Mouse (Mus musculus) G1E (cell line): Measurements from ENCODE around the gene Itgal. TPM values are rescaled to one million over a fixed set of nuclear protein-coding genes. Genes with fewer than 3 reads are reported as not detected.
"Not testable (repeated sequence)": the region's sequence is repeated elsewhere in the genome, so short reads cannot be mapped to it uniquely, and the experiment has no call there.

Experiments
- ATAC-seq: 2 replicates; pipeline ENCODE4 v1.8.0; 2016; ENCODE audit warnings: mild to moderate bottlenecking; ENCODE audit not compliant: insufficient number of reproducible peaks, poor library complexity, low FRiP score, severe bottlenecking; ENCODE audit errors: extremely low read depth
- DNase-seq: peaks from one replicate; pipeline ENCODE4 v3.0.0; 2012; ENCODE audit warnings: low spot score
- H3K27me3 ChIP-seq: 2 replicates; pipeline ENCODE4 v1.6.1; 2012; ENCODE audit warnings: mild to moderate bottlenecking, low read length, inconsistent platforms; ENCODE audit not compliant: insufficient read depth
- H3K36me3 ChIP-seq: replicated peaks from 2 replicates; pipeline ENCODE3; 2012; ENCODE audit warnings: mild to moderate bottlenecking, inconsistent platforms
- H3K4me1 ChIP-seq: 2 replicates; pipeline ENCODE4 v1.6.1; 2012; ENCODE audit warnings: low read depth, low read length, inconsistent platforms, mixed read lengths; ENCODE audit not compliant: insufficient read depth
- H3K4me3 ChIP-seq: 2 replicates; pipeline ENCODE4 v1.5.1; 2012; ENCODE audit warnings: low read depth, mild to moderate bottlenecking, inconsistent platforms, low read length, moderate library complexity, mixed read lengths
- H3K9me3 ChIP-seq: replicated peaks from 2 replicates; pipeline ENCODE4 v1.6.1; 2012; ENCODE audit warnings: inconsistent platforms
- CTCF ChIP-seq: IDR thresholded peaks from 2 replicates; pipeline ENCODE4 v1.5.1; 2012; ENCODE audit warnings: low read depth, low read length, inconsistent platforms, mixed read lengths
- GATA1 ChIP-seq: IDR thresholded peaks from 2 replicates; pipeline ENCODE4 v1.6.1; 2012; ENCODE audit warnings: borderline replicate concordance, low read length, inconsistent platforms, mixed read lengths
- GATA2 ChIP-seq: IDR thresholded peaks from 2 replicates; pipeline ENCODE4 v1.6.1; 2012; ENCODE audit warnings: low read depth, low read length, inconsistent platforms, borderline replicate concordance
- POLR2AphosphoS5 ChIP-seq: IDR thresholded peaks from 2 replicates; pipeline ENCODE4 v1.6.1; 2012; ENCODE audit warnings: low read depth, low read length, inconsistent platforms; ENCODE audit not compliant: insufficient replicate concordance
- TAL1 ChIP-seq: conservative IDR thresholded peaks from 2 replicates; pipeline ENCODE4 v1.6.1; 2012; ENCODE audit warnings: low read depth, low read length, inconsistent platforms, mixed read lengths
- polyA plus RNA-seq: library from polyadenylated mRNA; stranded (reverse); fragments of >175 nt; gene quantifications from 2 replicates; pipeline ENCODE4 v1.2.3, GENCODE M21; 2012
- total RNA-seq, 2 experiments: library from RNA; stranded (forward) in 1 of 2; stranded (reverse) in 1 of 2; fragments of 200-1000 nt in 1 of 2; fragments of >200 nt in 1 of 2; fragmentation: Nextera tagmentation in 1 of 2; gene quantifications; 2 replicates each; pipeline ENCODE4 v1.2.3; 2014 to 2017

Gene Itgal
- total and polyA plus RNA-seq, 3 experiments: 2.2 to 5.1 (median 3.1) TPM

DNA sequence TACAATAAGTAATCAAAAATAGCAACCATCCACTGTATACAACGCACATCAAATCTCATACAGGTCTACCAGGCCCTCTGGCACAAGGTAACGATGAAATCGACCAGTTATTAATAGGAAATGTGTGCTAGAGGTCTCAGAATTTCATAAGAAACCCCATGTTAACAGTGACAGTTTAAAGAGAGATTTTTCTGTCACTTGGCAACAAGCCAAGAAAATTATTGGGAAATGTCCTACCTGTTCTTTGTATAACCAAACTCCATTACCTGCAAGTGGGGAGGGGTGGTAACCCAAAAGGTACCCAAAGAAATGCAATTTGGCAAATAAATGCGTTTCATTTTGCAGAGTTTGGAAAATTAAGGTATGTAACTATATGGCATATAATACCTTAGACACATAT is 62.4 kb downstream of the Itgal start:
- DNase-seq (no peak), ATAC-seq (no peak)
- no peak overlapping the region for H3K4me3 ChIP-seq
- TF ChIP-seq GATA1 (no peak), GATA2 (no peak), POLR2AphosphoS5 (no peak), CTCF (no peak), TAL1 (no peak)
- peaks cover 10% of the 10 kb centered on the region for H3K4me1 ChIP-seq
- 0 out of 2 replicates have a peak, but pooled peaks cover under 1% of the 10 kb centered on the region for H3K9me3 ChIP-seq
- no peaks in the 10 kb centered on the region for H3K36me3 ChIP-seq
- peaks cover 28% of the 10 kb centered on the region for H3K27me3 ChIP-seq

DNA sequence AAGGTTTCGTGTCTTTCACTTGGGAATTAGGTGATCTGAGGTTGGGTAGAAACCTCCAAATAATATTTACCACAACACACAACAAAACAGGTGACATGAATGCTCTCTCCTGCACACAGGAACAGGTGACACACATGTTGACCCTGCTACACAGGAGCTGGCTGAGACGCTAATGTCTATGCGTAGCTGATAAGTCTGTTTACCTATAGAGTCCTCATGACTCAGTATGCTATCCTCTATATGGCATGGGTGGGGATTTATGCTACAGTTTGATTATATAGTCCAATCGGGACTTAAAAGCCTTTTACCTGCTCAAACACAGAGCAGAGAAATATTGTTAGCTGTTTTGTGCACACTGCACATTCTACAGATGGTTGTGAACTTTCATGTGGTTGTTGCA is 64.2 kb downstream of the Itgal start:
- ATAC-seq: no peak
- Histone ChIP-seq H3K4me1 (peaks cover 14% of the 10 kb centered on the region), H3K4me3 (no peak overlapping the region), H3K9me3 (no peaks in the 10 kb centered on the region), H3K36me3 (no peaks in the 10 kb centered on the region), H3K27me3 (peaks cover 31% of the 10 kb centered on the region)
- no peak for DNase-seq
- TF ChIP-seq TAL1 (no peak), CTCF (no peak), POLR2AphosphoS5 (no peak), GATA1 (no peak), GATA2 (no peak)

DNA sequence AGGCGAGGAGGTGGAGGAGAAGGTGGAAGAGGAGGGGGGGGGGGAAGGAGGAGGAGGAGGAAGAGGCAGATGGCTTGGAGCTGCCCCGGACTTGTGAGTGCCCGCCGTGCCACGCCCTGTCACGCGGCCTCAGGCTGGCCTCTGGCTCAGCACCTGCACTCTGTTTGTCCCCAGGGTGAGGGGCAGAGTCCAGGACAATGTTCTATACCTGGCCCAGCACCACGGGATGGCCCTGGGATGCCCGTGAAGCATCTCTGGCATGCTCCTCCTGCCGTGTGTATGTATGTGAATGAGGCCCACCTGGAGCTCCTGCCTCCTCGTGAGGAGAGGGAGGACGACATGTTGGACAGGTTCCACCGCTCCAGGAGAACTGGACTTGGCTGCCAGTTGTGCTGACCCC is 65.4 kb downstream of the Itgal start:
- no peaks in the 10 kb centered on the region for H3K9me3 ChIP-seq
- TF ChIP-seq POLR2AphosphoS5 (no peak), CTCF (no peak), TAL1 (no peak), GATA2 (no peak), GATA1 (no peak)
- no peak for ATAC-seq
- peaks cover 34% of the 10 kb centered on the region for H3K27me3 ChIP-seq
- H3K4me3 ChIP-seq: no peak overlapping the region
- peaks cover 19% of the 10 kb centered on the region for H3K4me1 ChIP-seq
- no peaks in the 10 kb centered on the region for H3K36me3 ChIP-seq
- no peak for DNase-seq

DNA sequence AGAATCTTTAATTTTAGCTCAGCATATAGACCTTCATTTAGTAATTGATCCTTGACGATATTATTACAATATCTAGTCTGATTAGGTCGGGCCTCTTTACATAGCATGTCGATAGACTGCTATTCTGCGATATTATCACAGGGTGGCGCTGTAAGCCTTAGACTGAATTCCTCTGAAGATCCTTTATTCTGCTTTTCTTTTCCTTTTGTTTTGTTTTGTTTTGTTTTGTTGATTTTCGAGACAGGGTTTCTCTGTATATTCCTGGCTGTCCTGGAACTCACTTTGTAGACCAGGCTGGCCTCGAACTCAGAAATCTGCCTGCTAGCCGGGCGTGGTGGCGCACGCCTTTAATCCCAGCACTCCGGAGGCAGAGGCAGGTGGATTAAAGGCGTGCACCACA is 66.4 kb downstream of the Itgal start:
- H3K4me3 ChIP-seq, H3K36me3 ChIP-seq, H3K9me3 ChIP-seq, ATAC-seq: not testable (repeated sequence)
- DNase-seq: peak; percentile 60
- H3K27me3 ChIP-seq: peaks cover 34% of the 10 kb centered on the region
- H3K4me1 ChIP-seq: peaks cover 19% of the 10 kb centered on the region
- TF ChIP-seq CTCF: peak; percentile 53

DNA sequence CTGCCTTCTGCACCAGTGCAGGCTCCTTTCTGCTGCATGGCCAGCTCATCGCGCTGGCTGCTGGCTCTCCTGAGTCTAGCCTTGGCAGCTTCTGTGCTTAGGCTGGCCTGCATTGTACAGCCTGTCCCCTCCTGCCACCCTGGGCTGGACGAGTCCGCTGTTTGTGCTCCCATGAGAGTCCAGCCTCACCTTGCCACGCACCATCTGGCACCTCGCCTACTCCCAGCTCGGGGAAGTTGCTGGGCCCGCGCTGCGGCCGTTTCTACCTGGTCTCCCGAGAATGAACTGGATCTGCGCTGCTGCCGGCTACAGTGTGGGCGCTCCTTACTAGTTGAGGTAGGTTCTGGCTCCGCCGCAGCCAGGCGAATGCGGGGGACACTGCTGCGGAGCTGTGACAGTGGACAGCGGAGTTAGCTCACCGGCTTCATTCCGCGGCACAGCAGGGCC is 67.4 kb downstream of the Itgal start:
- no peaks in the 10 kb centered on the region for H3K36me3 ChIP-seq
- no peak overlapping the region; the same call in 1 of the 2 replicates for H3K4me3 ChIP-seq
- DNase-seq (no peak), ATAC-seq (no peak)
- H3K4me1 ChIP-seq: peaks cover 19% of the 10 kb centered on the region
- no peaks in the 10 kb centered on the region for H3K9me3 ChIP-seq
- H3K27me3 ChIP-seq: peaks cover 32% of the 10 kb centered on the region
- TF ChIP-seq TAL1 (no peak), GATA2 (no peak), GATA1 (no peak), POLR2AphosphoS5 (no peak), CTCF (no peak)

DNA sequence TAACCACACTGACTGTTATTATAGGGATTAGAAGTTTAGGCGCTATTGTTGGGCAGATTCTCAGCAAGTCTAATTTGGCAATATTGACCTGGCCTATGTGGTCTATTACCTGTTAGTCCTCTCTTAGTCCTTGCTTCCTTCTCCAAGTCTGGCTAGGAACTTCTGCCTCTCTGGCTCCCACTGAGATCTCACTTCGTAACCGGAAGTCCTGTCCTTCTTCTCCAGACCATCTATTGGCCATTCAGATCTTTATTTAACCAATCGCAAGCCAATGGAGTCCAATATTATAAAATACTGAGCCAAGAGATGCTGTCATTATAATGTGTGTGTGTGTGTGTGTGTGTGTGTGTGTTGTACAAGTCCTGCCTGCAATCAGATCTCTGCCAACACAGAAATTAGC is 68.1 kb downstream of the Itgal start:
- Histone ChIP-seq H3K4me3 (no peak overlapping the region), H3K4me1 (peaks cover 19% of the 10 kb centered on the region), H3K9me3 (no peaks in the 10 kb centered on the region), H3K36me3 (no peaks in the 10 kb centered on the region), H3K27me3 (peaks cover 37% of the 10 kb centered on the region)
- no peak for TF ChIP-seq TAL1
- TF ChIP-seq POLR2AphosphoS5: no peak
- no peak for TF ChIP-seq GATA2
- no peak for TF ChIP-seq CTCF
- no peak for TF ChIP-seq GATA1
- no peak for ATAC-seq
- DNase-seq: no peak

DNA sequence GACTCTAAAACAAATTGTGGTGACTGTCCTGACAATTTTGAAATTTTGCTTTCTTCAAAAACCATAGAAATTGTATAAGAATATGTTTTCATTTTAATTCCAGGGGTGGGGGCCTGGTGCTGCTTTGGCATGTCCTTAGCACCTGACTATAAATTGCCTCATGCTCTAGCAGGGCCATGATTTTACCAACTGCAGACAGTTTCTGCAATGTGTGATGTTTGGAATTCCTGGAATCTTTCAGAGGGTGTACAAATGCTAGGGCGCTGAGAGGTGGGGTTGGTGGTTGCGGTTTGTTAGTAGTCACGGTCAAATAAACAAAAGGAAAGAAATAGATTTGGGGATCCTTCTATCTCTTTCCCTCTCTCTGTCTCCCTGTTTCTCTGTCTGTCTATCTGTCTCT is 70.2 kb downstream of the Itgal start:
- H3K9me3 ChIP-seq: no peaks in the 10 kb centered on the region
- H3K27me3 ChIP-seq: peaks cover 27% of the 10 kb centered on the region
- TF ChIP-seq TAL1 (no peak), CTCF (no peak), GATA1 (no peak), POLR2AphosphoS5 (no peak), GATA2 (no peak)
- ATAC-seq (no peak), DNase-seq (no peak)
- no peaks in the 10 kb centered on the region for H3K36me3 ChIP-seq
- peaks cover 23% of the 10 kb centered on the region for H3K4me1 ChIP-seq
- H3K4me3 ChIP-seq: no peak overlapping the region
